ENCODE assay signal across 9 mouse cellular contexts in the genomic region with DNA sequence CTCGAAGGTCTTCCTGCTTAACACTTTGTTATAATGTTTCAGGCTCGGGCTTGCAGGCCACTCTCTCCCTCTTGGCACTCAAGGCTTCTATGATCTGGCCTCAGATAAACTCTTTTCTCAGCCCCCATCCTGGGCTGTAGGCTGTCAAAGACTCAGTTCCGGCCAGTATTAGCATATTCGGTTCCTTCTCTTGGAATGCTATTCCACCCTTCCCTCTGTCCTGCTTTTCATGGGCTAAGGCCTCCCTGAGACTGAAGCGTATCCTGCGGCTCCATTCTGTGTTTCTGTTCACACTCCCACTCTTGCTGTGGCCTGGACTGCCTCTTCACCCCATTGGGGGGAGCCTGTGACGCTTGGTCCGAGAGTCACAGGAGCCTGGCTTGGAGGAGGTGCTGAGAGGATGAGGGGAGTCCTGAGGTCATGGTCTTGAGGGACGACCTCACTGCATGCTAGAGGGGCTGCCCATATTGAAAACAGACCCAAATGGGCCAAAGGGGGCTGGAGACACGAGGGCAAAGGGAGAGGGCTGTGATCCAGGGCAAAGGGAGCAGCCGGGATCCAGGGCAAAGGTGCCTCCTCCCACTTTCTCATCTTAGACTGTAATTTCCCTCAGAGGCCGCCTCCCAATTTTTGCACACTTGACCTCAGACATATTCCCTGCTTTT. TPM values are rescaled to one million over a fixed set of nuclear protein-coding genes. Genes with fewer than 3 reads are reported as not detected.
A peak's percentile ranks its signal among the peaks of the same experiment; 100 is the strongest.
DNase-seq lines count a peak whose midpoint lies in the region; ATAC-seq and TF ChIP-seq lines count a peak whose summit lies in the region.
"Had no signal": no experiment of that assay in that cellular context is flagged by ENCODE, and none has a peak within 500 bp of the region (broad histone marks: within the 10 kb centered on the region; RNA-seq: fewer than 3 reads in every experiment).

No protein-coding gene starts in this region.

- H3K9me3 ChIP-seq in liver, embryonic 12.5 days (replicated peaks), result no peaks in the 10 kb centered on the region
- H3K9me3 ChIP-seq in liver, postnatal 0 days (ENCODE audit: low read length), result no peaks in the 10 kb centered on the region
- H3K9me3 ChIP-seq in forebrain, embryonic 14.5 days (replicated peaks; ENCODE audit: control insufficient read depth, low read length), result no peaks in the 10 kb centered on the region
- H3K9me3 ChIP-seq in midbrain, embryonic 11.5 days (ENCODE audit: control insufficient read depth, low read length), result no peaks in the 10 kb centered on the region
- H3K9me3 ChIP-seq: lung, embryonic 15.5 days had no signal

- no peak overlapping the region for H3K9ac ChIP-seq in liver, embryonic 12.5 days
- H3K9ac ChIP-seq in liver, postnatal 0 days (replicated peaks), result no peak overlapping the region
- no peak overlapping the region for H3K9ac ChIP-seq in forebrain, embryonic 14.5 days (ENCODE audit: low read length)
- no peak overlapping the region for H3K9ac ChIP-seq in midbrain, embryonic 11.5 days (ENCODE audit: low read length)
- H3K9ac ChIP-seq: lung, embryonic 15.5 days had no signal

- DNase-seq in liver, postnatal 0 days, result no peak
- no peak for DNase-seq in forebrain, embryonic 14.5 days (ENCODE audit: low spot score)
- peak; percentile 90 for DNase-seq in midbrain, embryonic 11.5 days (ENCODE audit: low spot score, missing footprints)
- DNase-seq in spleen, postnatal 36 days (ENCODE audit: low spot score in 2 of 2), result no peak
- no peak for DNase-seq in spleen, postnatal 10 days (ENCODE audit: low spot score in 2 of 2)
- DNase-seq in urinary bladder, postnatal 10 days (ENCODE audit: low spot score), result no peak
- DNase-seq: cerebellum, adult 11-12 months had no signal

- ATAC-seq in liver, embryonic 12.5 days, result no peak
- no peak for ATAC-seq in liver, postnatal 0 days
- no peak for ATAC-seq in forebrain, embryonic 14.5 days
- ATAC-seq in midbrain, embryonic 11.5 days (ENCODE audit: low FRiP score), result 0 out of 2 replicates have a peak, but pooled peaks have one; percentile 15

- TF ChIP-seq CTCF in liver, postnatal 0 days (IDR thresholded peaks at IDR 0.05; ENCODE audit: low read depth), result no peak

- H3K4me2 ChIP-seq in liver, embryonic 12.5 days, result peak overlapping the region; percentile 12; the same call in 1 of the 2 replicates
- no peak overlapping the region for H3K4me2 ChIP-seq in liver, postnatal 0 days (ENCODE audit: low read depth, low read length)
- H3K4me2 ChIP-seq in forebrain, embryonic 14.5 days (ENCODE audit: low read length), result peak overlapping the region; percentile 47
- peak overlapping the region; percentile 39; the same call in 1 of the 2 replicates for H3K4me2 ChIP-seq in midbrain, embryonic 11.5 days

- no peak overlapping the region for H3K27ac ChIP-seq in liver, embryonic 12.5 days
- H3K27ac ChIP-seq in liver, postnatal 0 days (ENCODE audit: low read depth), result no peak overlapping the region
- H3K27ac ChIP-seq in forebrain, embryonic 14.5 days (ENCODE audit: low read depth, low read length), result no peak overlapping the region
- no peak overlapping the region for H3K27ac ChIP-seq in midbrain, embryonic 11.5 days (ENCODE audit: low read depth, low read length)
- H3K27ac ChIP-seq: lung, embryonic 15.5 days had no signal

- peaks cover 81% of the 10 kb centered on the region for H3K27me3 ChIP-seq in liver, embryonic 12.5 days (replicated peaks)
- peaks cover 45% of the 10 kb centered on the region for H3K27me3 ChIP-seq in liver, postnatal 0 days (ENCODE audit: insufficient read depth, low read length)
- H3K27me3 ChIP-seq in forebrain, embryonic 14.5 days (replicated peaks; ENCODE audit: control insufficient read depth, insufficient read depth, low read length), result peaks cover 51% of the 10 kb centered on the region
- peaks cover 47% of the 10 kb centered on the region for H3K27me3 ChIP-seq in midbrain, embryonic 11.5 days (ENCODE audit: control insufficient read depth, insufficient read depth, low read length)

- 21% methylated on average over 12 of the region's 12 CpGs for WGBS in liver, embryonic 12.5 days (ENCODE audit: insufficient replicate concordance)
- WGBS in liver, postnatal 0 days (ENCODE audit: insufficient replicate concordance), result 22% methylated on average over 12 of the region's 12 CpGs
- 22% methylated on average over 12 of the region's 12 CpGs for WGBS in forebrain, embryonic 14.5 days
- 16% methylated on average over 12 of the region's 12 CpGs for WGBS in midbrain, embryonic 11.5 days

- TF ChIP-seq EP300 in liver, postnatal 0 days (IDR thresholded peaks at IDR 0.05; ENCODE audit: low read depth), result no peak

- no peaks in the 10 kb centered on the region for H3K36me3 ChIP-seq in liver, embryonic 12.5 days
- H3K36me3 ChIP-seq in liver, postnatal 0 days (replicated peaks; ENCODE audit: insufficient read depth, low read length), result no peaks in the 10 kb centered on the region
- no peaks in the 10 kb centered on the region for H3K36me3 ChIP-seq in forebrain, embryonic 14.5 days (ENCODE audit: control insufficient read depth, insufficient read depth, low read length)
- no peaks in the 10 kb centered on the region for H3K36me3 ChIP-seq in midbrain, embryonic 11.5 days (ENCODE audit: control insufficient read depth, insufficient read depth, low read length)
- H3K36me3 ChIP-seq: lung, embryonic 15.5 days had no signal

- peak overlapping the region; percentile 9; the same call in 1 of the 2 replicates for H3K4me3 ChIP-seq in liver, embryonic 12.5 days
- no peak overlapping the region for H3K4me3 ChIP-seq in liver, postnatal 0 days (ENCODE audit: low read depth, low read length)
- no peak overlapping the region for H3K4me3 ChIP-seq in forebrain, embryonic 14.5 days (ENCODE audit: low read depth, low read length)
- H3K4me3 ChIP-seq in midbrain, embryonic 11.5 days (ENCODE audit: low read depth, low read length), result peak overlapping the region; percentile 27; the same call in 1 of the 2 replicates

- H3K4me1 ChIP-seq in liver, embryonic 12.5 days, result no peaks in the 10 kb centered on the region
- H3K4me1 ChIP-seq in liver, postnatal 0 days (ENCODE audit: insufficient read depth), result no peaks in the 10 kb centered on the region
- peaks cover 3% of the 10 kb centered on the region; the same call in 1 of the 2 replicates for H3K4me1 ChIP-seq in forebrain, embryonic 14.5 days (ENCODE audit: control insufficient read depth, insufficient read depth, low read length)
- peaks cover 8% of the 10 kb centered on the region; the same call in 1 of the 2 replicates for H3K4me1 ChIP-seq in midbrain, embryonic 11.5 days (ENCODE audit: control insufficient read depth, insufficient read depth, low read length)

RNA-seq across cellular contexts. Expression of gene Otop1, which starts 2.3 kb away (rescaled TPM):
- polyA plus RNA-seq in liver, embryonic 12.5 days (2016; fragmentation: Nextera tagmentation; extraction: Ambion mirVana), result not detected in 2 replicates
- polyA plus RNA-seq in liver, postnatal 0 days (2015; fragmentation: Nextera tagmentation; extraction: Ambion mirVana), result not detected in 2 replicates
- polyA plus RNA-seq in forebrain, embryonic 14.5 days (2014; fragmentation: Nextera tagmentation; extraction: Ambion mirVana), result not detected in 2 replicates
- 0.07 TPM in 1 of 2 replicates, not detected in the other for polyA plus RNA-seq in midbrain, embryonic 11.5 days (2014; fragmentation: Nextera tagmentation; extraction: Ambion mirVana)
- polyA plus RNA-seq: lung, embryonic 15.5 days had no signal

RNA-seq across cellular contexts. Expression of gene Tmem128, which starts 18.1 kb away (rescaled TPM):
- 51.3 and 55.5 TPM in 2 replicates for polyA plus RNA-seq in liver, embryonic 12.5 days (2016; fragmentation: Nextera tagmentation; extraction: Ambion mirVana)
- 45.3 and 45.8 TPM in 2 replicates for polyA plus RNA-seq in liver, postnatal 0 days (2015; fragmentation: Nextera tagmentation; extraction: Ambion mirVana)
- 108 and 109 TPM in 2 replicates for polyA plus RNA-seq in forebrain, embryonic 14.5 days (2014; fragmentation: Nextera tagmentation; extraction: Ambion mirVana)
- 104 and 116 TPM in 2 replicates for polyA plus RNA-seq in midbrain, embryonic 11.5 days (2014; fragmentation: Nextera tagmentation; extraction: Ambion mirVana)

RNA-seq across cellular contexts. Expression of gene Drd5, which starts 41.1 kb away (rescaled TPM):
- polyA plus RNA-seq in liver, embryonic 12.5 days (2016; fragmentation: Nextera tagmentation; extraction: Ambion mirVana), result not detected in 2 replicates
- not detected in 2 replicates for polyA plus RNA-seq in liver, postnatal 0 days (2015; fragmentation: Nextera tagmentation; extraction: Ambion mirVana)
- 0.14 and 0.17 TPM in 2 replicates for polyA plus RNA-seq in forebrain, embryonic 14.5 days (2014; fragmentation: Nextera tagmentation; extraction: Ambion mirVana)
- 0.11 TPM in 1 of 2 replicates, not detected in the other for polyA plus RNA-seq in midbrain, embryonic 11.5 days (2014; fragmentation: Nextera tagmentation; extraction: Ambion mirVana)
- polyA plus RNA-seq: lung, embryonic 15.5 days had no signal

RNA-seq across cellular contexts. Expression of gene Lyar, which starts 57.8 kb away (rescaled TPM):
- 145 and 147 TPM in 2 replicates for polyA plus RNA-seq in liver, embryonic 12.5 days (2016; fragmentation: Nextera tagmentation; extraction: Ambion mirVana)
- polyA plus RNA-seq in liver, postnatal 0 days (2015; fragmentation: Nextera tagmentation; extraction: Ambion mirVana), result 29.4 and 38.6 TPM in 2 replicates
- polyA plus RNA-seq in forebrain, embryonic 14.5 days (2014; fragmentation: Nextera tagmentation; extraction: Ambion mirVana), result 42.9 and 48.3 TPM in 2 replicates
- polyA plus RNA-seq in midbrain, embryonic 11.5 days (2014; fragmentation: Nextera tagmentation; extraction: Ambion mirVana), result 129 and 143 TPM in 2 replicates

RNA-seq across cellular contexts. Expression of gene Zbtb49, which starts 57.8 kb away (rescaled TPM):
- polyA plus RNA-seq in liver, embryonic 12.5 days (2016; fragmentation: Nextera tagmentation; extraction: Ambion mirVana), result 4.4 and 5.4 TPM in 2 replicates
- polyA plus RNA-seq in liver, postnatal 0 days (2015; fragmentation: Nextera tagmentation; extraction: Ambion mirVana), result 1.7 and 1.8 TPM in 2 replicates
- 15.9 and 19.6 TPM in 2 replicates for polyA plus RNA-seq in forebrain, embryonic 14.5 days (2014; fragmentation: Nextera tagmentation; extraction: Ambion mirVana)
- polyA plus RNA-seq in midbrain, embryonic 11.5 days (2014; fragmentation: Nextera tagmentation; extraction: Ambion mirVana), result 13.5 and 17.8 TPM in 2 replicates

Comparison
In these comparisons a context has a peak if more than half of its experiments do, and no peak if none do; other contexts are left out.
1. H3K4me3 ChIP-seq: peak in liver, embryonic 12.5 days (single experiment) and midbrain, embryonic 11.5 days (single experiment); none in liver, postnatal 0 days (single experiment) and forebrain, embryonic 14.5 days (single experiment).